Mouse (Mus musculus) G1E-ER4 (cell line): Measurements from ENCODE around the gene Tmem150c. TPM values are rescaled to one million over a fixed set of nuclear protein-coding genes. Genes with fewer than 3 reads are reported as not detected.

Source experiments
- GATA1 ChIP-seq: IDR thresholded peaks from one replicate; pipeline ENCODE4 v1.8.0; 2012; ENCODE audit warnings: low read length, inconsistent platforms
- polyA plus RNA-seq: library from polyadenylated mRNA; stranded (reverse); fragments of >175 nt; gene quantifications from 2 replicates; pipeline ENCODE4 v1.2.3, GENCODE M21; 2012

Gene Tmem150c
- polyA plus RNA-seq, 1 experiment, result not detected

DNA sequence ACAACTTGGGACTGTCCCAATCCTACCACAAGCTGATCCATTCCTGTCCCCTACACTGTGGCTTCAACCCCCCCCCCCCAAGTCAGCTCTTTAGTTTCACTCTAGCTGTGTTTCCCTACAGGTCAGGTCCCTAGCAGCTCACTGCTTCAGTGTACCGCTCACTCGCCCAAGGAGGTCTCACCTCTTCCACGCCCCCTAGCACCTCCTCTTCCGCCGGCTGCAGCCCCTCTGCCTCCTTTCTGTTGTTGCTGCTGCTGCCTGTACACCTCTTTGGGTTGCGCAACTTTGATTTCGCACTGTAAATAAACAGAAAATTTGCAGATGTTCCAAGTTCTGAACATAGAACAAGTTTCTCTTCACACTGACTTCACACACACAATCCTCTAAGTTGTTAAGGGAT is 122.9 kb downstream of the Tmem150c start:
- no peak for TF ChIP-seq GATA1

- no peak for TF ChIP-seq GATA1
These were observed 123.7 kb downstream of the Tmem150c start for GRCm38 (mm10) chr5:100035950-100036349.

GRCm38 (mm10) chr5:100032646-100033045 is 127.0 kb downstream of the Tmem150c start:
- no peak for TF ChIP-seq GATA1

DNA sequence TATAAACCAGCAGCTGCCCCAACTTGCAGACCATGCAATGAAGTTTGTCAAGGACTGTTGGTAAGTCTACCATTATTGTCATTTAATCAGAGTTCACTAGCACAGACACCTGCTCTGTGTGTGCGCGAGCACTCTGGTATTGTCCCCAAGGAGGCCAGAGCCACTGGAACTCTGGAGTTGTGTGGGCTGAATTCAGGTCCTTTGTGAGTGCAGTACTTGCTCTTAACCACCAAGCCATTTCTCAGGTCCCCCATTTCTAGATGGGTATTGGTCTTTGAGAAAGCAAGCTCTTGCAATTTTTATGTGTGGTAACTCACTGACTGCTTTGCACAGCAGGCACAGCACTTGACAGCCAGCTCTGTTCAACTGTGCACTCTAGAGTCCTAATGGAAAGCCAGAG is 127.5 kb downstream of the Tmem150c start:
- TF ChIP-seq GATA1, result no peak

- no peak for TF ChIP-seq GATA1
These were observed 129.5 kb downstream of the Tmem150c start for GRCm38 (mm10) chr5:100030069-100030468.

Other genes with a start within 250 kb of the Tmem150c start
- gene Hnrnpd, start 180.9 kb downstream of the Tmem150c start, polyA plus RNA-seq, result 559 and 620 TPM in 2 replicates
- gene 4930524J08Rik, start 180.7 kb downstream of the Tmem150c start, polyA plus RNA-seq, result 7.8 and 9.8 TPM in 2 replicates
- gene Hnrnpdl, start 120.1 kb downstream of the Tmem150c start, polyA plus RNA-seq, result 224 and 311 TPM in 2 replicates
- 43.4 and 57.2 TPM in 2 replicates for gene Enoph1, start 119.8 kb downstream of the Tmem150c start, polyA plus RNA-seq